Mouse (Mus musculus) telencephalon, adult 2 months (tissue): Measurements from ENCODE around the gene Nek10.

Experiments used
- DNase-seq: peaks from one replicate; pipeline ENCODE4 v3.0.0-alpha.2; 2011; ENCODE audit warnings: low read depth, low spot score

Gene Nek10

DNA sequence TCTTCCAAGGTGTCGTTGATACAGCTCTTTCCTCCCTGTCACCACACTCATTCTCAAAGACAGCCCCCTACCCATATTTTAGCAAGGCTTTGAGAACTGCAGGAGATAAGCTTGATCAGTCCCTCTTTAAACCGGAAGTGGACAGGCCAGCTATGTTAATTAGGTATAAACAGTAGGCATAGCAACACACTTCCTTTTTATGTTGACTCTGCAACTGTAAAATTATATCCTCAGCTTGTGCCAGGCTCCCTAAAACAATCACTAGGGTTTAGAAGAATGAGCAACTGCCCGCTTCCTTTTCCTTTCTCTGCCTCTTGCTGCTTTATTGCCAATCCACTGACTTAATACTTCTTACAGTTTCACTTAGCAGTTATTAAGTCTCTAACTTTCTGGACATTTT lies 67.2 kb downstream of the Nek10 start:
- DNase-seq: no peak

DNA sequence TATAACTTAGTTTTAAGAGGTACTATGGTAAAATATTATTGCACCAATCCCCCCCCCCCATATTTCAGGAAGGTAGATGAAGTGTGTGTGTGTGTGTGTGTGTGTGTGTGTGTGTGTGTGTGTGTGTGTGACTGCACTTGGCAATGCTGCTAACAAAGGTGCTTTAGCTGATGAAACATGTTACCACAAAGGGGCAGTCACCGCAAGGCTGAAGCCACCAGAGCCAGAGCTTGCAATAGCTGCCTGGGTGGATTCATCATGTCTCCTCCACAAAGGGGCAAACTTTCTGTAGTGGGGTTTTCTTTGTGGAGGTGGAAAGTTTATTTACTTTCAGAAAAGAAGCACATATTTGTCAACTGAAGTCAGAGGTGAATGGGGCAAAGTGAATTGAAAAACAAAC lies 67.9 kb downstream of the Nek10 start:
- DNase-seq: no peak

DNA sequence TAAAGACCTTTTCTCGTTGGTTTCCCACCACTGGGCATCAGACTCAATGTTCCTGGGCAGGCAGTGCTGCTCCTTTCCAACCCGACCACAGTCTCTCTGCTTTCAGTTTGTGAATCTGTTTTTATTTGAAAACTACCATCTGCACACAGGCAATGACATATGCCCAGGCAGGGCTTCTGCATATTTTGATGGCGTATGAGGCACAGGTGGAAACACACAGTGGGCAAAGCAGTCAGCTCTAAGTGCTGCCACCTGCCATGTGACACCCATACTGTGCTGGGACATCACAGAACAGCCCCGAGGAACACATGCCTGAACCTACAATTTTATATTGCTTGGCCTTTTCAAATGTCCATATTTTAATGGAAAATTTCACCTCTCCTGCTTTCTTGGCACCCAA lies 68.5 kb downstream of the Nek10 start:
- no peak for DNase-seq

DNA sequence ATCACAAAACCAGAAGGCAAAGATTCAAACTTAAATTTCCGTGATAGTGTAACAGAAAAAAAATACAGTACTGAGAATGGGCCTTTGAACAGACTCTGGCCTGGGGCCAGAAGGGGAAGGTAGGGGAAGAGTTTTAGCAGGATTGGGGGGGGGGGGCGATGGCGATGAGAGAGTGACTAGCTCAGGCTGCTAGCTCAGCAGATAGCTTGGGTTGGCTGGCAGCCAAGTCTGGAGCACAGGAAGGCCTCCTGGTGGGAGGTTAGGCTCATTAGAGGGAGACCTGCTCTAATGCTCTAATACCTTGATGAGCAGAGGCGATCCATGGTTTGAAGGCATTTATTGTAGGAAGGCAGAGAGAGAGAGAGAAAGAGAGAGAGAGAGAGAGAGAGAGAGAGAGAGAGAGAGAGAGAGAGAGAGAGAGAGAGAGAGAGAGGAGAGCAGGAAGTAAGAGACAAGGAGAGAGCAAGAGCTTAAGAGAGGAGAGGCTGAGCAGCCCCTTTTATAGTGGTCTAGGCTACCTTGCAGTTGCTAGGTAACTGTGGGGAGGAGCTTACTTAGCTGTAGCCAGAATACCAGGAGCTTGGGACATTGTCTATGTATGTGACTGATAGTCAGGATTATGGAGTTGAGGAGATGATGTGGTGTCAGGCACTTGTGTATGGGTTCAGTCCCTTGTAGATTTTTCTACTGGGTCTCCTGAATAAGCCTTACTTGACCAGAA lies 90.9 kb downstream of the Nek10 start:
- no peak for DNase-seq

DNA sequence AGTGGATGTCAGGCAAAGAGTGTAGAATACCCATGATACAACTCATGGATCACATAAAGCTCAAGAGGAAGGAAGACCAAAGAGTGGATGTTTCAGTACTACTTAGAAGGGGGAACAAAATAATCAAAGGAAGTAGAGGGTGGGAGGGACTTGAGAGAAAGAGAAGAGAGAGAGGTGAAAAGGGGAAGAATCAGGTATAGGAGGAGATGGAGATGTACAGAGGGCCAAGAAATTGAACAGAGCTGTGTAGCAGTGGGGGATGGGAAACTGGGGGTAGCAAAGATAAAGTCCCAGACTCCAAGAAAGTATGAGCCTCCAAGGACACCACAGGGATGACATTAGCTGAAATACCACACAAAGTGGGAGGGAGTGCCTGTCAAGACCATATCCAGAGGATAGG lies 91.6 kb downstream of the Nek10 start:
- DNase-seq: no peak

DNA sequence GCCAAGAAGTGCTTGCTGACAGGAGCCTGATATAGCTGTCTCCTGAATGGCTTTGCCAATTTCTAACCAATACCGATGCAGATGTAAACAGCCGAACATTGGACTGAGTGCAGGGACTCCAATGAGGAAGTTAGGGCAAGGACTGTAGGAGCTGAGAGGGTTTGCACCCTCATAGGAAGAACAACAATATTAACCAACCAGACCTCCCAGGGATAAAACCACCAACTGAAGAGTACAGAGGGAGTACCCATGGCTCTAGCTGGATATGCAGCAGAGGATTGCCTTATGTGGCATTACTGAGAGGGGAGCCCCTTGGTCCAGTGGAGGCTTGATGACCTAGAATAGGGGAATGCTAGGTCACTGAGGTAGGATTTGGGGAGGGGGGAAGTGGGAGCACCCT lies 92.1 kb downstream of the Nek10 start:
- no peak for DNase-seq

DNA sequence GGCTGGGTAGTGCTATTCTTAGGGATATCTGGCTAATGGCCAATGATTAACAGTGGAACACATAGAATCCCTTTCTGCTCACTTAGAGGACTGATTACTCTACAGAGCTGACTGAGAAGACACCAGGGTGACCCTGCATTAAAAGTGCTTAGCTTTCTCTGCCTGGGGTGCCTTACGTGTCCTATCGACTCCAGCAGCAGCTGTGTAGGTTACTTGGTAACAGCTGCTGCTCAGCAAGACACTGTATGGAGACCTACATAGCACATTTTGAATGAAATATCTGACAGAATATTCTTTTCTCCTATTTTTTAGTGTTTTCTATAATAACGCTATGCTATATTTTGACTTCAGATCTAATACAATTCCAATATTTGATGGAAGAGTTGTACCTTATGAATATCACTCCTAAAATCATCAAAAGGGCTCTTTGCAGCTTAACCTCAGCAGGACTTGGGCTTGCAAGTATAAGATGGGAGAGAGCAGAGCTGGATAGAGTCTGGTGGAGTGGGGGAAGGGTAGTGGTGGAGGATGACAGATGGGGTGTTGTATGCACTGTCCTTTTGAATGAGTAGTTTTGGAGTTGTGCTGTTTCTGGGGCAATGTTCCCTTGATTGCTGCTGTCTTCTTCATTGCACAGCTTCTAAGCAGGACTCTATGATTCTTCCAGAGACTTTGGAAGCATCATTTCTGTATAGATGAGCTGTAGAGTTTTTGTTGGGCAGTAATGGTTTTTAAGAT lies 93.4 kb downstream of the Nek10 start:
- no peak for DNase-seq

DNA sequence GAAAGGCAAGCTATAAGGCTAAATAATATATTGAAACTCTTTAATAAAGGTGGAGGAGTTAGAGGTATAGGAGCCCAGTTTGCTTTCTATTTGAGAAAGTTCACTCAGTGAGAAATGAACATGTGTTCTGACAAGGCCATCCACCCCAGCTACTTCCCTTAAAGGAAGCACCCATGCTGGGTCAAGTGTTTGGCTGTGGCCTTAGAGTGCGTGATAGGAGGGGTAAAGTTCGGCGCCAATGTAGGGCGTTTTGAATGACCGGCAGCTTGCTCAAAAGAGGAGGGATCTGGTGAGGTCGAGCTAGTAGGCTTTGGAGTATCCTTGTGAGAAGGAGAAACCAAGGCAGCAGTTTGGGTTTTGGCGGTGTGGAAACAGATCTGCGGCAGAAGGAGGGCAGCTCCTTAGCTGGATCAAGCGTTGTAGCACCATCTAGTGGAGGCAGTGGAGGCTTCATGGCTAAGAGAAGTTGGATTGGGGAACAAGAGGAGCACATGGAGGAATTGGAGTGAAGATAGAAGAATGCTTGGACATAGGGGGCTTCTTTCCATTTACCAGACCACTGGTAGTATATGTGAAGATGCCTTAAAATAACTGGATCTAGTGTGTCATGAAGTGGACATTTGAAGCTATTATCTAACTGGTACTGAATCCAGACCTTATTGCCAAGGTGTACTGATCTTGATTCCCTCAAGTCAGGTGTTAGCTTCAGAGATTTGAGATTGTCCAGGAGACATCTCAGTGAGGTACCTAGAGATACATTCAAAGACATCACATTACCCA lies 101.7 kb downstream of the Nek10 start:
- peak; percentile 71 for DNase-seq

DNA sequence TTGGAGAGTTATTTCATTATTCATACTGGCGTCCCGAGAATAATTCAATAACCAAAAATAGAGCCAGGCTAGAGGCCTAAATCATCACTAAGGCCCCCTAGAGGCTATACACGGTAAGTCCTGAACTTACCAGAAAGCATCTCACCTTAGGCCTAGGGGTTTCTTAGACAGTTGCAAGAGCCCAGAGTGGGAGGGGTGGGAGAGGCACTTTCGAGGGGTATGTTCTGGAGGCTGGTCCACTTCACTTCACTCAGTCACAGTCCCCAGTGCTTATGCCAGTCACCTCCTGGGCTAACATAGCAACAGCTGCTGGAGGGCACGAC lies 102.3 kb downstream of the Nek10 start:
- DNase-seq: no peak

DNA sequence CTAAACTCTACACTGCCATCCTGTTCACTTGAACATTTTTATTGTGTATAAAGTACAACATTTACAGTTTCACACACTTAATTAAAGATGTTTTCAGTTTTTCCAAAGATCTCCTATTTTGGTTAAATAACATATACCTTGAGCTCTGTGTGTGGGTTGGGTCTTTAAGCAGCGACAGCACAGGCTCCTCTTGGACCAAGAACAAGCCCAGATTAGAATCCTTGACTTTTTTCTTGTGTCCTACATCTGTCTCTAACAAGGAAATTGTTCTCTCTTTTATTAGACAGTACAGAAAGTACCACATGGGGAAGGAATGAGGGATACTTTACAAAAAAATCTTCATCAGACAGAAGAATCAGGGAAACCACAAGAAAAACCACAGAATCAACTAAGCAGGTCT lies 122.4 kb downstream of the Nek10 start:
- DNase-seq: no peak

DNA sequence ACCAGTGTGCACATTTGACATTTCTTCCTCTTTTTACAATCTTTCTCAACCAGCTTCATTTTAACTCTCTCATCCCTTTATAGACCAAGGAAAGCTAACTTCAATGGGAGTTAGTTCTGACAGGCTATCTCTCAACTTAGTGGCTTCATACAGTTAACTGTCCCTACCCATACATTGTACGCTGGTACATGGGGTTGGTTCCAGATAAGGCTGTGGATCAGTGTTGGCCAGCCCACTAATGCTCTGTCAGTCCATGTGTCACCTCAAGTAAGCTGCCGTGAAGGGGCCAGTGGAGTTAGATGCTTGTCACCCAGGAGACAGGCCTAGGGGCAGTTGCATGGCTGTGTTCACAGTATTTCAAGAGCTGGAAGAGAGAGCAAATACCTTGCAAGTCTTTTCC lies 124.3 kb downstream of the Nek10 start:
- DNase-seq: no peak

DNA sequence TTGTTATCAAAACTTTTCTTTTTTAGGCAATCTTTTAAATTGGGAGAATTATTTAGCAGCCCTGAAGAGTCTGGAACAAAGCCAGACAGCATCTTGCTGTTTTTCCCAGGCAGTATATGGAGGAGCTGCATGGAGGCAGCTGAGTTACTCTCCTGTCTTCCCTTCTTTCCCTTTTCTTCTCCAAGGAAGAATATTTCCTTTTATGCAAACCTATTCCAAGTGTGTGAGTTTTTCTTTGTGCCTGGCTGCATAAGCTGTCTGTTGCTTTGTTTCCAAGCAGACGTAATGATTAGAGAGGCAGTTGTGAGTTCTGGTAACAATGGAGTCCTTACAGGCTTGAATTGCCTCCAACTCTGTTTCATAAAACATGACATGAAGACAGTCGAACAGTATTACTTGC lies 131.8 kb downstream of the Nek10 start:
- DNase-seq: no peak

DNA sequence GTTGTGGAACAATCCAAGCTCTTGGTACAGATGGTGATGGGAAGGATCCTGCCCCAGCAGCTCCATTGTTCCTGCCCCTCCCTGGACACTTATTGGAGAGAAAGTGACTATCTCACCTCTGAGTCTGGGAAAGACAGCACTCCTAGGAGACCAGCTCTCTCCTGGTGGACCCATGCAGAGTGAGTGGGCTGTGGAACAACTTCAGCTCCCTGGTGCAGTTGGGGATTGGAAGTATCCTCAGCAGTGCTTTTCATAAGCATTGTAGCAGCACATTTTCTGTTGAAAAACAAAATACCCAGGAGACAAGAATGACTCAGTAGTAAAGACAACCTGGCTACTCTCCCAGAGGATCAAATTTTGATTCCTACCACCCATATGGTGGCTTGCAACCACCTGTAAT lies 142.7 kb downstream of the Nek10 start:
- no peak for DNase-seq

DNA sequence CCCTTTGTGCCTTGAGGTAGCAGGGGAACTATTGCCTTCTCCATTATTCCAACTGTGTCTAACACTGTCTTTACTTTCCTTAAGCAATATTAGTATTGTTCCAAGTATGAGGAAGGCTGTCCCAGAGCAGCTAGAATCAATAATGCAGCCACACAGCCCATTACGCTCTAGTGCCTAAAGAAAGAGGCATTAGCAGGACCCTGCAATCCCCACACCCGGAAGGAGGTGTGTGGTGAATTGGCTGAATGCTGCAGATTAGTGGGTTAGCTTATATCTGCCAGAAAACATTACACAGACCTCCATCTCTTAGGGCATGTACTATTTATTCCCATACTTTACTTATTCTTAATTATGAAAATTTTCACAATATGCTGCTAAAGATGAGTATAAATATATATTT lies 145.8 kb downstream of the Nek10 start:
- DNase-seq: no peak

DNA sequence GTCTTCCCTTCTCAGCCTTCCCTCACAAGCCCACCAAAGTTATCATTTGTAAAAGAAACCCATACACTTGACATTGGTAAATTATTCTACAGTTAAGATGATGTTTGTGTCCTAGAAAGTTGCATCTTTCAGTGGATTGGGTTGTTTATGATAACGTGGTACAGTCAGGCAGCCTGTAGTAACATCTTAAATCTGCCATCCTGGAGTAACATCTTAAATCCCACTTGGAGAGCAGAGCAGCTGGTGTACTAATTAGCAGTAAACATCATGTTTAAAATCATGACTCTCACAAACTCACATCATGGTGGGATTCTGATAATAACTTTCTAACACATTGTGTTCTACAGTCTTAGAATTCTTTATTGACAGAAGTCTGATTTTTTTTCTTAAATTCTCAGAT lies 148.6 kb downstream of the Nek10 start:
- no peak for DNase-seq

DNA sequence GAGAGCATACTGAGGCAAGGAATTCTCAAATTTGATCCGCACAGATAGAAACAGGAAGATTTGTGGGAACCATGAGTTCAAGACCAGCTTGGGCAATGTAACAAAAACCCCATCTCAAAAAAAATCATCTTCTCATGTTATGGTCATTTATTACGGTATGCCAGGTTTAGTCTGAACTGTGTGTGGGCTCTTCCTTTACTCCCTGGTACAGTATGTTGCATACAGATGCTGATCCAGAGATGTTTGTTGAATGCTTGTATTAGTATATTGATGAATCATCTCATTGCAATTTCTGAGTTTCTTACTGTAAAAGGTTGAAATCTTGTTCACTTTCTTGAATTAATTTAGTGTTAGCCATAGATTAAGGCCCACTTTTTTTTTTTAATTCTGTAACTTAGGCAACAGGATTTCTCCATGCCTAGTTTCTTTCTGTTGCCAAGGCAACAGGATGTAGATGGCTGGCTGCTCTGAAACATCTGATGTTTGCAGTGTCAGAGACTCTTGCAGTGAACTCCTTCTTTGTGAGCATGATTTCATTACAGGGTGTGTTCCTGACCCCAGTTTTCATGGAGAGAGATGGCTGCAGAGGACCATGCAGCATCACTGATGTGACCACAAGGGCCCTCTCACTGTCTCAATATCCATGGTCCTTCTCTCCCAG lies 156.7 kb downstream of the Nek10 start:
- peak; percentile 54 for DNase-seq

DNA sequence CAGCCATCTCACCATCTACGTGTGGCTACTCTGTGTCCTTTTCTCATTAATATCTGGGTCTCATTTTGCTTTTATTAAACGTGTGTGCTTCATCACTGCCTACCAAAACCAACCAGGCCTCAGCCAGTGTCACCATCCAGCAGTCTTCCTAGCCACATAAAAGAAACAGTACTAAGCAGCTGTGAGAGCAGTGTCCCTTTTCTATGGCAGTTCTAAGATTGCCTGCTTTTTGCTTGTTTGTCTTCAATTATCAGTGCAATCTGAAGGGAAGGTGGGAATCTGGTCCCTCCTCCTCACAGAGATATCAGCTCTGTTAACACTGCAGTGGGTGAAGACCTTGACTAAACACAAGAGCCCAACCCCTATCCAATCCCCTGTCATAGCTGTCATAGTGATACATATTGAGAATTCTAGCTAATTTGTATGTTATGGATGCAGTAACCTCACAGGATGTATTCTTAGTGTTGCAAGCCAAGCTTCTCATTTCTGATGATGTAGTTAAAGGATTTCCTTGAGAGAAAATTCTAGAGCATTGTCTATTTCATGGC lies 157.3 kb downstream of the Nek10 start:
- DNase-seq: no peak

DNA sequence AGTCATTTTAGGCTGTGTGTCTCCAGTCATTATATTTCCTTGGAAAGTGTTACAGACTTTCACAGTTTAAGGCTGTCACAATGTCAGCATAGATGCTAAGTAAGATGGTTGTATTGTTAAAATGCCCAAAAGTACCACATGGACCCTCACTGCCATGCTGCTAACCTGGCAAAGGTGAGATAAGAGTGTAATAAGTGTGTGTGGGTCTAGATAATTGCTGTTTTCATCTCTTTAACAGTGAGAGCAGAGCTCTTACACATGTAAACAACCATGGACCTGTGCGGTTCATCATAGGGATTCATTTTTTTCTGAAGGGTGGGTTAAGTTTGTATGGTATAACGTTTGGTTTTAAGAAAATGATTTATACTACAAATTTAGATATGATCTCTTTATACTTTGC lies 167.4 kb downstream of the Nek10 start:
- no peak for DNase-seq

DNA sequence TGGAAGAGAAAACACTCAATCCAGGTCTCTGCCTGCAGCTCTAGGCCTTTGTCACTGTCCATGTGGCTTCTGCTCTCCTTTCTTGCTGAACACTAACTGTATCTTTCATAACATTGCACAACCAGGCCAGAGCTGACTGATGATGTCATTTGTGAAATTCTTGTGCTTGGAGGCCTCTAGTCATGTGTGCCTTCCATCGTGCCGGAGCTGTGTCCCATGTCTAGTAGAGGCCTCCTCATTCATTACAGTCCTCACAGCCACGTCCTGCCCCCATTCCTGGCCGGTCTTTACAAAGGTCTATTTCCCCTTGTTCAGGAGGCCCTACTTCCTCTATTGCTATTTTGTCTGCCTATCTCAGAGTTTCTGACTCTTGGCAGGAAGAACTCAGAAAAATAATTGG lies 167.8 kb downstream of the Nek10 start:
- no peak for DNase-seq

DNA sequence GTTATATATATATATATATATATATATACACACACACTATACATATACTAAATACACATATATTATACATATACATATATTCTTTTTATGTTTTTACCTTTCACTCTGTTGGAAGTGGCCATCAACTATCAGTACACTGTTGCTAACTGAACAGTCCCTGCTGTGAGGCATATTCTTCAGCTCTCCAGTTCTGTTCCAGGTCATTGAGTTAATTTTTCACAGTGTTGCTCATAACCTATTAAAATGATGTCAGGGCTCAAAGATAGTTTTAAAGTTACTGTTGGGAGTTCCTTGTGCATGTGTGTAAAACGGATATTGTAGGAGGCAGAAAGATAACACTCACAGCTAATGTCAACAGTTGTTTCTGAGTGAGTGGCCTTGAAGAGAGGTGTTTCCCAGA lies 170.9 kb downstream of the Nek10 start:
- no peak for DNase-seq

DNA sequence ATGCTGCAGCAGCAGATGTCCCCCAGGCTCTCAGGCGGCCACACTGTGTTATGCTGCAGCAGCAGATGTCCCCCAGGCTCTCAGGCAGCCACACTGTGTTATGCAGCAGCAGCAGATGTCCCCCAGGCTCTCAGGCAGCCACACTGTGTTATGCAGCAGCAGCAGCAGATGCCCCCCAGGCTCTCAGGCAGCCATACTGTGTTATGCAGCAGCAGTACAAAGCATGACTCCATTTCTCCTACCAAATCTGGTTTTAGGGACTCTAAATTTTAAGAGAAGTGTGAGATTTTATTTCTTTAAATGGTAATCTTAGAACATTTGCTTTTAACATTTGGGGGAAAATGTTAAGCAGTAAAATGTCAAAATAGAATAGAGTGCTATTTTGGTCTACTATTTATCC lies 180.9 kb downstream of the Nek10 start:
- DNase-seq: peak; percentile 45
